Mouse (Mus musculus): ENCODE data around the gene Cand1.

- 0 out of 2 replicates have a peak, but pooled peaks have one; percentile 14 for TF ChIP-seq CTCF (conservative IDR thresholded peaks at IDR 0.05; ENCODE audit: insufficient read depth, insufficient read length, low read depth, low read length)
- TF ChIP-seq POLR2A (IDR thresholded peaks at IDR 0.05; ENCODE audit: low read depth, low read length) = no peak
Observed at GRCm38 (mm10) chr10:119161820-119162382, 78.0 kb downstream of the Cand1 start.

All from kidney, adult 2 months (tissue).